Mouse (Mus musculus) adrenal gland, postnatal 14 days (tissue): Measurements from ENCODE around the gene B4galnt3. TPM values are rescaled to one million over a fixed set of nuclear protein-coding genes. Genes with fewer than 3 reads are reported as not detected.
A peak's percentile ranks its signal among the peaks of the same experiment; 100 is the strongest.

ENCODE experiments used
- DNase-seq: peaks from one replicate; pipeline ENCODE4 v3.0.0; 2021; ENCODE audit warnings: mixed read lengths
- total RNA-seq: library from RNA; stranded (reverse); gene quantifications from 2 replicates; pipeline ENCODE4 v1.2.3, GENCODE M21; 2021

Gene B4galnt3
- total RNA-seq, 1 experiment from 2014 or later = 5.6 TPM

GRCm38 (mm10) chr6:120185012-120185730 lies 109.2 kb downstream of the B4galnt3 start:
- DNase-seq = no peak

DNA sequence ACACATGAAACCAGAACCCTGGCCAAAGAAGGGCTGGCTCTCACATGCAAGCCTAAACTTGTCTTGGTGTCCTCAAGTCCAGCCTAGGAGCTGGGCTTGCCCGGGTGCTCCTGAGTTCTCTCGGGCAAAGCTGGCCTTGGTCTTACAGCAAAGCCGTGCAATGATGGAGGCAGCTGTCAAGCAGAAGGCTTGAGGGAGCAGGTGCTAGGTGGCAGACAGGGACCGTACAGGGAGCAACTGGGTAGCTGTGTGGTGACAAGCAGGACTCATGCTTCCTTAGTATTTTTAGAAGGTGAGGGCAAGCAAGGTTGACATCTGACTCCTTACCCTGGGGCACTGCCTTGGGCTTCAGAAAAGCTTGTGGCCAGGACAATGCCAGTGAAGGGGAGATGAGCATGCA lies 110.6 kb downstream of the B4galnt3 start:
- no peak for DNase-seq

GRCm38 (mm10) chr6:120182160-120182559 lies 112.2 kb downstream of the B4galnt3 start:
- no peak for DNase-seq

- no peak for DNase-seq
Measured at GRCm38 (mm10) chr6:120180492-120180891, 113.9 kb downstream of the B4galnt3 start.

DNA sequence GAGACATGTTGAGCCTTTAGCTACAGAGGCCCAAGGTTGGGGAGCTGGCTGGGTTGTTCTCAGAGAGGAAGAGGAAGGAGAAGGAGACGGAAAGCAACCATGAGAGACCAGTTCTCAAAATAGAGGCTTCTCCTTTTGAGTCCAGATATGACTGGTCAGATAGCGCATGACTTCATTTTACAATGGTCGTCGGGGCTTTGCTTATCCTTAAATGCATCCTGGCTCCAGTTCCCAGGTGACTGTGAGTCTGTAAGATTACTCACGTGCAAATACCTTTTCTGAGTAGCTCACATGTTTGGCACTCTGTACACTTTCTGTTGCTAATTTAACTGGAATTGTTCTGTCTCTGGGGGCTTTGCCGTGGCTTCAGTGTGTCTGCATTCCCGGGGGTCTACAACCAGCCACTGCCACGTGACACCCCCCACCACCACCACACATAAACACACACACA lies 114.6 kb downstream of the B4galnt3 start:
- DNase-seq = no peak

DNA sequence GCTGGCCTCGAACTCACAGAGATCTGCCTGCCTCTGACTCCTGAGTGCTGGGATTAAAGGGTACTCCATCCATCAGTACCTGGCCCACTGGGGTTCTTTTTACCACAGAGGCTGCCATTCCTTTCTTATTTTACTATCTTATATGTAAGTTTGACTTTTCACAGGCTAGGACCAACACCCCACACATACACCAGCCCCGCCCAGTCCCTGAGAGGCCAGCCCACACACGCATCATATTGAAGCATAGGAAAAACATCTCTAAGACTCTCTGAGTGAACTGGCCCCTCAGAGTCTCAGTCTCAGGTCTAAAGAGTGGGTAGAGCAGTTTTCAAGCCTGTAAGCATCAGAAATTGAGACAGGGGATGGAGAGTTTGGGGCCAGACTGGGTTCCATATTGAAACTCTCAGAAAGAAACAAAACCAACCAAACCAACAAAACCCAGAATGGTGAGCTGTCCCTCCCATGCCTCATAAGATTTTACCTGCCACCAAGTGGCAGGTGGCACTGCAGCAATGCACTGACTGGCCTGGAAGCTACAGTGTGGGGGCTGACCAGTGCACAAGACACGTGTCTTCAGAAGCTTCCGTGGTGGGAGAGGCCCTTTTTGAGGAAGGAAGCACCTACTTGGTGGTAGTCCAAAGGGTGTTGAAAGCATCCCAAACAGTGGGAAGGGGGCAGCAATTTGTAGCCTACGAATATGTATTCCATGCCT lies 115.2 kb downstream of the B4galnt3 start:
- DNase-seq = no peak

DNA sequence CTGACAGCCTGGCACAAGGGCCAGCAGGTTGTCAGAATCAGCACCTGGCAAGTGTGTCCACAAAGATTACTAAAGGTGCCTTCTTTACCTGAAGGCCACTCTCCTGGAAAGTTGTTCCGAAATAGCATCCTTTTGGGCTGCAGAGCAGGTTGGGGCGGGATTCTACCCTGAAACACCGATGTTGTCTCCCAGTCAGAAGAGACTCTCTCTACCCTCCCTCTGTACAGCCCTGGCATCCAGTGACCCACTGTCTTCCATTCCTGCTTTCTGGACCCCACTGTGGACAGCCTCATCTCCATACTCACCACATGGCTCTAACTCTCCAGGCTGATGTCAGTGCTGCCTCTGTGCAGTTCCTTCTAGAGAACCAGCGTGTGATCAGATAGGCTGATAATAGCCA lies 118.7 kb downstream of the B4galnt3 start:
- no peak for DNase-seq

DNA sequence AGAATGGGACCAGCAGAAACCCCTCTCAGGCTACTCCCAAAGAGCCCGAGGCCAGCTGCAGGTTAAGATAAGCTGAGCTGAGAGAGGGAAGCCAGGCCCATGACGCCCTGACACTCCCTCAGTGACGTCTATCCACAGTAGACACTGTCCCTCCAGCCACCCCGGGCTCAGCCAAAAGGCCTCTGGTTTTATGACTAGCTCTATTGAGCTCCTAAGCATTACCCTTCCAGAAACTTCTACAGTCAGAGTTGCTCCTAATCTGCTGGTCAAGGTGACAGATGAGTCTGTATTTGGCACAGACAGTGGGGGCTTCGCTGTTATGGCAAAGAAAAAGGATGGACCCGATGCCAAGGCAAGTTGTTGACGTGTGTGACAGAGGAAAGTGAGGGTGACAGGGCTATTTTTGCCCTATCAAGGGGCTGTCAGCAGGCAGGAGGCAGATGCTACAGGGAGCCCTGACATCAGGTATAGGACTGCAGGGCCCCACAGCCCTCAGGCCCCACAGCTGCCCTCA lies 119.7 kb downstream of the B4galnt3 start:
- peak; percentile 29 for DNase-seq

GRCm38 (mm10) chr6:120174028-120174601 lies 120.2 kb downstream of the B4galnt3 start:
- DNase-seq = no peak

GRCm38 (mm10) chr6:120172294-120173017 lies 121.9 kb downstream of the B4galnt3 start:
- DNase-seq = peak; percentile 0

- no peak for DNase-seq
Measured at GRCm38 (mm10) chr6:120167574-120167973, 126.8 kb downstream of the B4galnt3 start.

GRCm38 (mm10) chr6:120164765-120165164 lies 129.6 kb downstream of the B4galnt3 start:
- DNase-seq = no peak

- DNase-seq = no peak
Measured at GRCm38 (mm10) chr6:120162928-120163327, 131.4 kb downstream of the B4galnt3 start.

GRCm38 (mm10) chr6:120159133-120159901 lies 135.0 kb downstream of the B4galnt3 start:
- peak; percentile 52 for DNase-seq

GRCm38 (mm10) chr6:120157479-120157878 lies 136.9 kb downstream of the B4galnt3 start:
- no peak for DNase-seq

DNA sequence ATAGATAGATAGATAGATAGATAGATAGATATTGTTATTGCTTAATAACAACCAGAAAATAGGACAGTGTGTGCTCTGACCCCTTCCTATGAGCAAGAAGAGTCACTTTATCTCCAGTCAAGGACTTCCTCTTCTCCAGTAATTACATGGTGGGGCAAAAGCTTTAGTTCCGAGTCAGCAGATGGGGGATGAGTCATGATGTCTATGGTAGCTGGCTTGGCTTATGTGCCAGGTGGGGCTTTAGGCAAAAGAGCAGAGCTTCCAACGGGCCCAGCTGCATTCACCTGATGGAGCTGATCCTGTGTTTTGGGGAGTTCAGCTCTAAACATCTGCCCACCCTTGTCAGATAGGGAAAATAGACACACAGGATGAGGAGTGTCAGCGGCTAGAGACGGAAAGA lies 138.8 kb downstream of the B4galnt3 start:
- no peak for DNase-seq

- peak; percentile 41 for DNase-seq
Measured at GRCm38 (mm10) chr6:120154526-120155309, 139.6 kb downstream of the B4galnt3 start.
